Mouse (Mus musculus): ENCODE measurements around the gene Tfdp1.

- TF ChIP-seq CTCF (IDR thresholded peaks at IDR 0.05; ENCODE audit: control insufficient read depth, insufficient read depth, insufficient replicate concordance, low read depth, low read length) (no peak), POLR2A (IDR thresholded peaks at IDR 0.05; ENCODE audit: control insufficient read depth, low read depth, low read length) (no peak)
Measured at GRCm38 (mm10) chr8:13305459-13305858, 33.1 kb upstream of the Tfdp1 start.

All from testis, adult 2 months (tissue).